Mouse (Mus musculus): ENCODE measurements around the gene Hcfc2.

The Hcfc2 gene

DNA sequence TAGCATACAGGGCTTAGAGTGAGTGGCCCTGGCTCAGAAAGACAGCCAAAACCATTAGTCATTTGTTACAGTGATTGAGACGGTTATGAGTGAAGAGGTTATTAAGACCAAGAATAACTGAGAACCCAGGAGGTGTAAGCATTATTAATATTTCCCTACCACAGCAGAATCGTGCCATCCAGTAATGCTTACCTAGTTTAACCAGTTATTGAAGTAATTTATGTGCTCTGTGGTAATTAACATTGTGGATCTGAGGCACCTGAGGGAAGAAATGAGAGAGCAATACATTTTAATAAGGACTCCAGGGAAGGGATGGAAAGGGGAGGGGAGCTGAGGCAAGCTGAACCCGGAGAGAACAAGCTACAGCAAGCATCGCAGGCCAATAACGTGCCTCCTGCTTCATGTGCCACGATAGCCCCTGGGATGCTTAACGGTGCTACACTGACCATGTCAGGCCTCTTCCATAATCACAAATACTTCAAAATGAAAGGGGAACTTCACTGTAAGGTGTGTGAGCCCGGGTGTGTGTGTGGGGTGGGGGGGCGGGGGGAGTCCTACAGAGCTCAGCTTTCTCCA is 75.7 kb downstream of the Hcfc2 start:
- no peak for DNase-seq (ENCODE audit: low spot score in 2 of 2)

DNA sequence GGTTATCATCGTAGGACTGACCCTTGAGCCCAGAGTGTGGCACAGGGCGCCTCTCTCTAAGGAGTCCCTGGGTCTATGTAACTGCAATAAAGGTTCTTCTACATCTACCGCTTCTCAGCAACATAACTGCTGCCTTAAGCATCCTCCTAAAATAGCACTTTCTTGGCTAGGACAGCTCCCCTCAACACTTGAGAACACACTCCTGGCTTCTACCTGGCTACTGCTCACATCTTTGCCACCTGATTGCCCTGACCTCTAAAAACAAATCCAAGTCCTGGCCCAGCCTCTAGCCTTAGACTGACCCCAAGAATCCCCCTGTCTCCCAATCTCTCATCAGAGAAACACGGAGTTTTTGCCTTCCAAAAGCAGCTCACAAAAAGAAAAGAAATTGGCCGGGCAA is 78.9 kb downstream of the Hcfc2 start:
- no peak for DNase-seq (ENCODE audit: low spot score in 2 of 2)

DNA sequence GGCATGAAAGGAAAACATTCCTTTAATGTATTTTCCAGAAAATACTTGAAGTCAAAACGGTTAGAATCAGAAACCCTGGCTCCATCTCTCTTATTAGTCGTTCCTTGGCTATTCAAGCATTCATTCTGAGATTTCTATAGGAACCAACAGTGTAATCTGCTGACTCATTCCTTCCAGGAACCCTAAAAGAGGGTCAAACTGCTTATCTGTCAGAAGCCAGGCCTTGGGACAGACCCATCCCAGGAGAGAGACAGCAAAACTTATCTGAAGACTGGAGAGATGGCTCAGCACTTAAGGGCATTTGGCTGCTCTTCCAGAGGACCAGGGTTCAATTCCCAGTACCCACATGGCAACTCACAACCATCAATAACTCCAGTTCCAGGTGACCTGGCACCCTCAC is 81.1 kb downstream of the Hcfc2 start:
- no peak for DNase-seq (ENCODE audit: low spot score in 2 of 2)

GRCm38 (mm10) chr10:82777886-82778285 is 81.9 kb downstream of the Hcfc2 start:
- no peak for DNase-seq (ENCODE audit: low spot score in 2 of 2)

- no peak for DNase-seq (ENCODE audit: low spot score in 2 of 2)
Observed at GRCm38 (mm10) chr10:82778791-82779549, 83.0 kb downstream of the Hcfc2 start.

DNA sequence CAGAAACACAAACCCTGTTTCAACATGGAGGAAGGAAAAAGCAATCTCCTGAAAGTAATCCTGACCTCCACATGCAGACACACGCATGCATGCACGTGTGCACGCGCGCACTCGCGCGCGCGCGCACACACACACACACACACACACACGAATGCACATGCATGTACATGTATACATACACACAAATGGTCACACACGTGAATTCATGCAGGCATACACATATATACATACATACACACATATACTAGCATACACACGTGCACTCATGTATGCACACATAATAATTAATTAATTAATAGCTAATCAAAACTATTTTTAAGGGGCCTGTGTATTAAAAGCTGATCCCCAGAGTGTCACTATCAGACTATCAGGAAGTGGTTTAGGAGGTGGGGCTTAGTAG is 83.9 kb downstream of the Hcfc2 start:
- DNase-seq (ENCODE audit: low spot score in 2 of 2): no peak

GRCm38 (mm10) chr10:82780322-82780721 is 84.4 kb downstream of the Hcfc2 start:
- DNase-seq (ENCODE audit: low spot score in 2 of 2): no peak

- no peak for DNase-seq (ENCODE audit: low spot score in 2 of 2)
Observed at GRCm38 (mm10) chr10:82780816-82781215, 84.9 kb downstream of the Hcfc2 start.

DNA sequence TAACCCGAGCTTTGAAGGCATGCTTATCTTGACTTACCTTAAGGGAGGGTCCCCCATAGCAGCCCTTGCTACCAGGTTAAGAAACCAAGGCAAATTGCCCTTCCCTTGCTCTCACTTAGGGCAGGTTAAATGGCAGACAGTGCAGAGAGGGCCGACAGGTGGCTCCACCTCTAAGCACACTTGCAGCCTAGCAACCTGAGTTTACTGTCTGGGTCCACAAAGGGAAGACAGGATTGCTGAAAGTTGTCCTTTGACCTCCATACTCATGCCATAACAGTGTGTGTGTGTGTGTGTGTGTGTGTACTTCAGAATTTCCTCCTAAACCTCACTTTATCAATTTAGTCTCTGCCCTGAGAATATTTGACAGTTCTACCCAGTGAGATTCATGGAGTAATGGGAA is 86.5 kb downstream of the Hcfc2 start:
- no peak for DNase-seq (ENCODE audit: low spot score in 2 of 2)

GRCm38 (mm10) chr10:82789181-82789580 is 93.2 kb downstream of the Hcfc2 start:
- DNase-seq (ENCODE audit: low spot score in 2 of 2): no peak

- DNase-seq (ENCODE audit: low spot score in 2 of 2): no peak
Observed at GRCm38 (mm10) chr10:82790504-82790903, 94.5 kb downstream of the Hcfc2 start.

DNA sequence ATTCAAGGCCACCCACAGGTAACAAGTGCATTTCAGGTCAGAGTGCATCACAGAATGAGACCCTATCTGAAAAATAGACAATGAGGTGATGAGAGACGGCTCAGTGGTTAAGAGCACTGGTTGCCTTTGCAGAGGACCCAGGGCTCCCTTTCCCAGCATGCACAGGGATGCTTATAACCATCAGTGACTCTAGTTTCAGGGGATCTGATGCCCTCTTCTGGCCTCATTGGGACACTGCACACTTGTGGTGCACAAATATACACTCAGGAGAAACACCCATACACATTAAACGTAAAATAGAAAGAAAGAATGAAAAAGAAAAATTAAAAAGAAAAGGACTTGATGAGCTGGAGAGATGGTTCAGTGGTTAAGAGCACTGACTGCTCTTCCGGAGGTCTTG is 95.8 kb downstream of the Hcfc2 start:
- no peak for DNase-seq (ENCODE audit: low spot score in 2 of 2)
